Mouse (Mus musculus) liver, embryonic 13.5 days (tissue): ENCODE results near the gene Gm38393. TPM values are rescaled to one million over a fixed set of nuclear protein-coding genes. Genes with fewer than 3 reads are reported as not detected.

ENCODE experiments used
- polyA plus RNA-seq: library from polyadenylated mRNA; unstranded; fragments of >200 nt; fragmentation: Nextera tagmentation; extraction: Ambion mirVana; gene quantifications from 2 replicates; pipeline ENCODE4 v1.2.1, GENCODE M21; 2015

Gm38393 gene
- polyA plus RNA-seq, 1 experiment from 2014 or later, result 0.08 TPM

Other genes with a start within 250 kb of the Gm38393 start
- gene Snurf, start within 50 bp of the Gm38393 start, polyA plus RNA-seq, result 6.2 and 9.6 TPM in 2 replicates
- gene Snrpn, start 135.2 kb upstream of the Gm38393 start, polyA plus RNA-seq, result 13.8 and 14.5 TPM in 2 replicates